Mouse (Mus musculus): ENCODE measurements around the gene Jmy. TPM values are rescaled to one million over a fixed set of nuclear protein-coding genes. Genes with fewer than 3 reads are reported as not detected.

Jmy gene
- polyA plus RNA-seq, 1 experiment from 2014 or later, result 3.2 TPM

DNA sequence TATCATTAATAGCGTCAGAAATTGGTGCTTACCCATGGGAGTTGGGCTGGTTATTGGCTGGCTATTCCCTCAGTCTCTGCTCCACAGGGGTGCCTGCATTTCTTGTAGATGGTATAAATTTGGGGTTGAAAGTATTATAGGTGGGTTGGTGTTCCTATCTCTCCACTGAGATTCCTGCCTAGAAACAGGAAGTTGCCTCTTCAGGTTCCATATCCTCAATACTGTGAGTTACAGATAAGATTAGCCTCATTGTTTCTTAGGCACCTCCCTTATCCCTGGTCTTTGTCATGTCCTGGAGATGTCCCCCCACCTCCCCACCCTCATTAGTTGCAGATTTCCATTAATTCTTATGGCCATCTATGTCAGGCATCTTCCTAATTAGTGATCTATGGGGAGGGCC, 115.1 kb downstream of the Jmy start:
- Histone ChIP-seq H3K4me2 (replicated peaks; ENCODE audit: low read depth, low read length) (no peak overlapping the region), H3K27ac (ENCODE audit: low read length) (no peak overlapping the region), H3K4me1 (ENCODE audit: insufficient read depth, low read length) (no peaks in the 10 kb centered on the region), H3K9me3 (ENCODE audit: low read length) (no peaks in the 10 kb centered on the region), H3K9ac (replicated peaks; ENCODE audit: low read length) (no peak overlapping the region), H3K27me3 (ENCODE audit: insufficient read depth, low read length) (no peaks in the 10 kb centered on the region), H3K4me3 (ENCODE audit: low read length) (no peak overlapping the region), H3K36me3 (ENCODE audit: insufficient read depth, low read length) (no peaks in the 10 kb centered on the region)
- 92% methylated on average over 1 of the region's 1 CpGs for WGBS
- no peak for ATAC-seq (ENCODE audit: low FRiP score, low TSS enrichment)

DNA sequence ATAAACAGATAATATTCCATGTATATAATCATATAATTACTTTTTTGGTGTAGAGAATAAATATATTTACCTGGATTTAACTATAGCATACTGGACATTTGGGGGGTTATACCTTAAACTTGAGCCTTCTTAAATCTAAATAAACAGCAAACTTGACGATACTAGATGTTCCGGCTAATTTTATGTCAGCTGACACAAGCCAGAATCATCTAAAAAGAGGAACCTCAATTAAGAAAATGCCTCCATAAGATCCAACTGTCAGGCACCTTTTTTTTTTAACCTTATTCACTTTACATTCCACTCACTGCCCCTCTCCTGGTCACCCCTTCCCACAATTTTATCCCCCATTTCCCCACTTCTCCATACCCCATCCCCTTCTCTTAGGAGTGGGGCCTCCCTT, 116.0 kb downstream of the Jmy start:
- 90% methylated on average over 2 of the region's 2 CpGs for WGBS
- Histone ChIP-seq H3K9me3 (ENCODE audit: low read length) (no peaks in the 10 kb centered on the region), H3K27me3 (ENCODE audit: insufficient read depth, low read length) (no peaks in the 10 kb centered on the region)

GRCm38 (mm10) chr13:93383092-93383491, 116.5 kb downstream of the Jmy start:
- H3K4me3 ChIP-seq (ENCODE audit: low read length), result no peak overlapping the region
- WGBS, result 93% methylated on average over 5 of the region's 5 CpGs
- no peak overlapping the region for H3K9ac ChIP-seq (replicated peaks; ENCODE audit: low read length)
- ATAC-seq (ENCODE audit: low FRiP score, low TSS enrichment), result no peak
- no peak overlapping the region for H3K27ac ChIP-seq (ENCODE audit: low read length)
- no peaks in the 10 kb centered on the region for H3K27me3 ChIP-seq (ENCODE audit: insufficient read depth, low read length)
- no peaks in the 10 kb centered on the region for H3K4me1 ChIP-seq (ENCODE audit: insufficient read depth, low read length)
- H3K9me3 ChIP-seq (ENCODE audit: low read length), result no peaks in the 10 kb centered on the region
- H3K36me3 ChIP-seq (ENCODE audit: insufficient read depth, low read length), result no peaks in the 10 kb centered on the region
- no peak overlapping the region for H3K4me2 ChIP-seq (replicated peaks; ENCODE audit: low read depth, low read length)

More for the DNA sequence above, 116.0 kb downstream of the Jmy start:
- Histone ChIP-seq H3K4me1 (ENCODE audit: insufficient read depth, low read length) (no peaks in the 10 kb centered on the region), H3K36me3 (ENCODE audit: insufficient read depth, low read length) (no peaks in the 10 kb centered on the region), H3K4me2 (replicated peaks; ENCODE audit: low read depth, low read length) (no peak overlapping the region), H3K9ac (replicated peaks; ENCODE audit: low read length) (no peak overlapping the region), H3K27ac (ENCODE audit: low read length) (no peak overlapping the region), H3K4me3 (ENCODE audit: low read length) (no peak overlapping the region)
- no peak for ATAC-seq (ENCODE audit: low FRiP score, low TSS enrichment)

GRCm38 (mm10) chr13:93381301-93381700, 118.3 kb downstream of the Jmy start:
- H3K4me2 ChIP-seq (replicated peaks; ENCODE audit: low read depth, low read length), result no peak overlapping the region
- H3K4me3 ChIP-seq (ENCODE audit: low read length), result no peak overlapping the region
- H3K9me3 ChIP-seq (ENCODE audit: low read length), result no peaks in the 10 kb centered on the region
- no peak overlapping the region for H3K27ac ChIP-seq (ENCODE audit: low read length)
- ATAC-seq (ENCODE audit: low FRiP score, low TSS enrichment), result no peak
- H3K27me3 ChIP-seq (ENCODE audit: insufficient read depth, low read length), result no peaks in the 10 kb centered on the region
- H3K36me3 ChIP-seq (ENCODE audit: insufficient read depth, low read length), result no peaks in the 10 kb centered on the region
- no peak overlapping the region for H3K9ac ChIP-seq (replicated peaks; ENCODE audit: low read length)
- WGBS, result 75% methylated on average over 1 of the region's 1 CpGs
- H3K4me1 ChIP-seq (ENCODE audit: insufficient read depth, low read length), result no peaks in the 10 kb centered on the region

DNA sequence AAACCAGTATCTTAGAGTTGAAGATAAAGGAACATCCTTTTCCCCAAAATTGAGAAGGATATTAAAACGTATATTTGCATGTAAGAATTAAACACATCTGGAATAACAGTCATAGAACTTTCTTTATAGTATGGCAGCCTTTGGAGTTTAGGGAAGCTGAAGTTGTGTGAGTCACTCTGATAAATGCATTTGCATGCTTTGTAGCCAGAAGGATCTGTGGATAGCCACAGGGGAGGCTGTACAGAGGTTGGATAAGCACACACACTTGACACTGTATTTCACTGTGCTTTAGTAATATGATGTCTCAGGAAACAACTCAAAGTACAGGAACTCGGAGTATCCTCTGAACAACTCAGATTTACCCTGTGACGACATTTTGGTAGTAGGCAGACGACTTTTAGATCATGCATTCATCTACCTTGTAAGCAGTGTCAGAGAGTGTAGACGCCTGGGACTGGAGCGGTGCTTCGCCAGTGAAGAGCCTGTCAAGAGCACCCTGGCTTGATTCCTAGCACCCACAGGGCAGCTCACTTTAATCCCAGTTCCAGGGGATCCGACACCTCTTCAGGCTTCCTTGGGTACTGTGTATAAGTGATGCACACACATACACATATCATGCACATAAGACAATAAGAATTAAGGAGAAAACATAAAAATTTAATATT, 119.1 kb downstream of the Jmy start:
- Histone ChIP-seq H3K4me2 (replicated peaks; ENCODE audit: low read depth, low read length) (no peak overlapping the region), H3K4me1 (ENCODE audit: insufficient read depth, low read length) (no peaks in the 10 kb centered on the region), H3K36me3 (ENCODE audit: insufficient read depth, low read length) (no peaks in the 10 kb centered on the region), H3K27ac (ENCODE audit: low read length) (no peak overlapping the region), H3K27me3 (ENCODE audit: insufficient read depth, low read length) (no peaks in the 10 kb centered on the region), H3K4me3 (ENCODE audit: low read length) (no peak overlapping the region), H3K9ac (replicated peaks; ENCODE audit: low read length) (no peak overlapping the region), H3K9me3 (ENCODE audit: low read length) (no peaks in the 10 kb centered on the region)
- 91% methylated on average over 8 of the region's 8 CpGs for WGBS
- ATAC-seq (ENCODE audit: low FRiP score, low TSS enrichment), result no peak

Other genes with a start within 250 kb of the Jmy start
- gene Homer1, start 200.2 kb downstream of the Jmy start, polyA plus RNA-seq (2015; fragmentation: Nextera tagmentation; extraction: Ambion mirVana), result 3.2 and 4.5 TPM in 2 replicates
- 0.23 and 0.87 TPM in 2 replicates for gene Bhmt, start 138.2 kb upstream of the Jmy start, polyA plus RNA-seq (2015; fragmentation: Nextera tagmentation; extraction: Ambion mirVana)
- gene Bhmt2, start 174.5 kb upstream of the Jmy start, polyA plus RNA-seq (2015; fragmentation: Nextera tagmentation; extraction: Ambion mirVana), result 9.5 and 10.8 TPM in 2 replicates
- gene Dmgdh, start 174.6 kb upstream of the Jmy start, polyA plus RNA-seq (2015; fragmentation: Nextera tagmentation; extraction: Ambion mirVana), result 2.6 TPM in 2 replicates